Mouse (Mus musculus) MEL (cell line): ENCODE measurements at regions not wholly inside any gene's neighbourhood (a gene's known extent, or its start where the extent isn't known, plus 50 kb on each side); places are given as distances from the start of the nearest gene placed in this dataset.

Source experiments
- DNase-seq: peaks from one replicate; pipeline ENCODE4 v3.0.0; 2011; ENCODE audit warnings: low read depth, low spot score
- H3K27ac ChIP-seq: 2 replicates; pipeline ENCODE4 v1.5.1; 2012; ENCODE audit warnings: low read depth, mild to moderate bottlenecking, control low read depth, low read length, moderate library complexity; ENCODE audit not compliant: control insufficient read depth
- H3K27me3 ChIP-seq, 2 experiments: fragments of 150-350 bp in 1 of 2; sonication (generic) in 1 of 2; 2 replicates each; pipeline ENCODE4 v1.6.1; 2012; ENCODE audit warnings: low read length in 2 of 2, mild to moderate bottlenecking in 2 of 2, improper control_type of control experiment in 1 of 2, moderate library complexity in 1 of 2; ENCODE audit not compliant: insufficient read depth in 2 of 2, control insufficient read depth in 1 of 2
- H3K36me3 ChIP-seq, 2 experiments: 2 replicates each; pipeline ENCODE4 v1.6.1; 2012 to 2014; ENCODE audit warnings: low read length in 2 of 2, improper control_type of control experiment in 1 of 2, inconsistent platforms in 1 of 2, mild to moderate bottlenecking in 1 of 2; ENCODE audit not compliant: insufficient read depth in 2 of 2, control insufficient read depth in 1 of 2
- H3K4me1 ChIP-seq, 2 experiments: fragments of 150-350 bp in 1 of 2; sonication (generic) in 1 of 2; 2 replicates each; pipeline ENCODE4 v1.6.1; 2012; ENCODE audit warnings: low read length in 2 of 2, improper control_type of control experiment in 1 of 2, mild to moderate bottlenecking in 1 of 2; ENCODE audit not compliant: insufficient read depth in 2 of 2, control insufficient read depth in 1 of 2
- H3K4me3 ChIP-seq, 2 experiments: fragments of 150-350 bp in 1 of 2; sonication (generic) in 1 of 2; 2 replicates each; pipeline ENCODE4 v1.5.1; 2012; ENCODE audit warnings: low read depth in 2 of 2, low read length in 2 of 2, mild to moderate bottlenecking in 2 of 2, moderate library complexity in 2 of 2, control low read depth in 1 of 2, improper control_type of control experiment in 1 of 2; ENCODE audit not compliant: control insufficient read depth in 1 of 2, insufficient read depth in 1 of 2
- H3K79me2 ChIP-seq: 2 replicates; pipeline ENCODE4 v1.6.1; 2012; ENCODE audit warnings: mild to moderate bottlenecking, low read length, moderate library complexity; ENCODE audit not compliant: control insufficient read depth, poor library complexity, insufficient read depth
- H3K9ac ChIP-seq: 2 replicates; pipeline ENCODE4 v1.6.1; 2012; ENCODE audit warnings: low read depth, mild to moderate bottlenecking, control low read depth, low read length, moderate library complexity; ENCODE audit not compliant: control insufficient read depth, poor library complexity, severe bottlenecking
- H3K9me3 ChIP-seq: fragments of 150-350 bp; sonication (generic); replicated peaks from 2 replicates; pipeline ENCODE4 v1.6.1; 2012; ENCODE audit warnings: mild to moderate bottlenecking, low read length, improper control_type of control experiment, moderate library complexity; ENCODE audit not compliant: insufficient read depth
- BHLHE40 ChIP-seq: IDR thresholded peaks from 2 replicates; pipeline ENCODE4 v1.6.1; 2012; ENCODE audit warnings: low read depth, mild to moderate bottlenecking, inconsistent platforms, low read length, improper control_type of control experiment, borderline replicate concordance
- CHD1 ChIP-seq: IDR thresholded peaks from 2 replicates; pipeline ENCODE4 v1.6.1; 2012; ENCODE audit warnings: low read depth, mild to moderate bottlenecking, inconsistent platforms, low read length, improper control_type of control experiment
- E2F4 ChIP-seq: IDR thresholded peaks from 2 replicates; pipeline ENCODE4 v1.6.1; 2011; ENCODE audit warnings: low read depth, low read length, improper control_type of control experiment, borderline replicate concordance
- ELF1 ChIP-seq: IDR thresholded peaks from 2 replicates; pipeline ENCODE4 v1.6.1; 2014; ENCODE audit warnings: low read depth, mild to moderate bottlenecking, inconsistent platforms, low read length, improper control_type of control experiment, moderate library complexity
- EP300 ChIP-seq, 2 experiments: IDR thresholded peaks; 2 replicates each; pipeline ENCODE4 v1.6.1; 2011; ENCODE audit warnings: improper control_type of control experiment in 2 of 2, low read length in 2 of 2, low read depth in 1 of 2, mild to moderate bottlenecking in 1 of 2
- ETS1 ChIP-seq: IDR thresholded peaks from 2 replicates; pipeline ENCODE4 v1.6.1; 2012; ENCODE audit warnings: low read depth, mild to moderate bottlenecking, inconsistent platforms, low read length, improper control_type of control experiment, moderate library complexity
- GABPA ChIP-seq: IDR thresholded peaks from 2 replicates; pipeline ENCODE4 v1.6.1; 2012; ENCODE audit warnings: low read depth, mild to moderate bottlenecking, inconsistent platforms, low read length, improper control_type of control experiment, moderate library complexity
- GATA1 ChIP-seq: IDR thresholded peaks from 2 replicates; pipeline ENCODE4 v1.6.1; 2011; ENCODE audit warnings: low read depth, low read length, improper control_type of control experiment
- JUND ChIP-seq: IDR thresholded peaks from 2 replicates; pipeline ENCODE4 v1.6.1; 2011; ENCODE audit warnings: low read depth, mild to moderate bottlenecking, improper control_type of control experiment, low read length
- MAX ChIP-seq: IDR thresholded peaks from 2 replicates; pipeline ENCODE4 v1.6.1; 2011; ENCODE audit warnings: low read length, improper control_type of control experiment
- MAZ ChIP-seq: IDR thresholded peaks from 2 replicates; pipeline ENCODE4 v1.6.1; 2012; ENCODE audit warnings: low read depth, mild to moderate bottlenecking, inconsistent platforms, low read length, improper control_type of control experiment
- MEF2A ChIP-seq: IDR thresholded peaks from 2 replicates; pipeline ENCODE4 v1.6.1; 2014; ENCODE audit warnings: low read depth, mild to moderate bottlenecking, inconsistent platforms, low read length, improper control_type of control experiment; ENCODE audit not compliant: poor library complexity, insufficient replicate concordance, severe bottlenecking; ENCODE audit errors: extremely low read depth
- MYB ChIP-seq: IDR thresholded peaks from 2 replicates; pipeline ENCODE4 v1.6.1; 2011; ENCODE audit warnings: mild to moderate bottlenecking, low read depth, low read length, improper control_type of control experiment
- MYC ChIP-seq: IDR thresholded peaks from 2 replicates; pipeline ENCODE4 v1.6.1; 2011; ENCODE audit warnings: low read depth, mild to moderate bottlenecking, low read length, improper control_type of control experiment, moderate library complexity
- NELFE ChIP-seq: IDR thresholded peaks from 2 replicates; pipeline ENCODE4 v1.6.1; 2011; ENCODE audit warnings: low read depth, low read length, improper control_type of control experiment
- POLR2AphosphoS5 ChIP-seq: IDR thresholded peaks from 2 replicates; pipeline ENCODE4 v1.6.1; 2012; ENCODE audit warnings: low read depth, borderline replicate concordance, mild to moderate bottlenecking, inconsistent platforms, low read length, moderate library complexity, mixed read lengths
- RCOR1 ChIP-seq: IDR thresholded peaks from 2 replicates; pipeline ENCODE4 v1.6.1; 2012; ENCODE audit warnings: low read depth, mild to moderate bottlenecking, inconsistent platforms, low read length, improper control_type of control experiment
- SIN3A ChIP-seq: IDR thresholded peaks from 2 replicates; pipeline ENCODE4 v1.6.1; 2012; ENCODE audit warnings: low read length, improper control_type of control experiment, inconsistent platforms
- SMC3 ChIP-seq: IDR thresholded peaks from 2 replicates; pipeline ENCODE4 v1.6.1; 2011; ENCODE audit warnings: low read depth, low read length, improper control_type of control experiment
- TAL1 ChIP-seq: IDR thresholded peaks from 2 replicates; pipeline ENCODE4 v1.6.1; 2012; ENCODE audit warnings: mild to moderate bottlenecking, inconsistent platforms, low read length, moderate library complexity, mixed read lengths
- TBP ChIP-seq: IDR thresholded peaks from 2 replicates; pipeline ENCODE4 v1.8.0; 2011; ENCODE audit warnings: low read depth, low read length, improper control_type of control experiment
- TCF12 ChIP-seq: IDR thresholded peaks from 2 replicates; pipeline ENCODE4 v1.6.1; 2014; ENCODE audit warnings: low read depth, mild to moderate bottlenecking, inconsistent platforms, low read length, improper control_type of control experiment, moderate library complexity
- UBTF ChIP-seq: IDR thresholded peaks from 2 replicates; pipeline ENCODE4 v1.6.1; 2012; ENCODE audit warnings: low read depth, mild to moderate bottlenecking, inconsistent platforms, low read length, improper control_type of control experiment, moderate library complexity, borderline replicate concordance; ENCODE audit not compliant: insufficient read depth
- ZC3H11A ChIP-seq: IDR thresholded peaks from 2 replicates; pipeline ENCODE4 v1.6.1; 2012; ENCODE audit warnings: low read depth, mild to moderate bottlenecking, inconsistent platforms, low read length, improper control_type of control experiment
- ZKSCAN1 ChIP-seq: IDR thresholded peaks from 2 replicates; pipeline ENCODE4 v1.6.1; 2012; ENCODE audit warnings: low read depth, mild to moderate bottlenecking, inconsistent platforms, low read length, improper control_type of control experiment, moderate library complexity
- ZMIZ1 ChIP-seq: IDR thresholded peaks from 2 replicates; pipeline ENCODE4 v1.6.1; 2012; ENCODE audit warnings: low read depth, mild to moderate bottlenecking, inconsistent platforms, low read length, improper control_type of control experiment, moderate library complexity
- ZNF384 ChIP-seq: IDR thresholded peaks from 2 replicates; pipeline ENCODE4 v1.6.1; 2012; ENCODE audit warnings: low read depth, mild to moderate bottlenecking, inconsistent platforms, low read length, improper control_type of control experiment

DNA sequence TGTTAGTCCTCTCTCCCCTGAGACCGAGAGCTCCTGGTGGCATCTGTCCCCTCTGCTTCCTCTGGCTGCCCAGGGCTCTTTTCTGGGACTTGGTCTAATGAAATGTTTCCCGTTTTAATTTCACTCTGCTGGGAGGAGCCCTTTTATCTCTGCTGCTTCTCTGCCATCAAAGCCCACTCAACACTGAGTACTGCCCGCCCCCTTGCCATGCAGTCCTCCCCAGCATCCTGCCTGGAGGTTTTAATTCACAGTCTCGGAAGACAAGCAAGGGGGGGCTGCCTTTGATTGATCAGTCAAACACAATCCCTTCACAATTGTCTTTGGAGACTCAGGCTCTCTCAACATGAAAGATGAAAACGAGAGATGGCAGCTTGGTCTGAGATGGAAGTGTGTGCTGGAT, 792.5 kb downstream of the Tmem114 start:
- TF ChIP-seq ZC3H11A, result no peak
- DNase-seq, result no peak
- H3K4me3 ChIP-seq, result no peak overlapping the region
- H3K79me2 ChIP-seq, result no peaks in the 10 kb centered on the region
- no peak overlapping the region for H3K9ac ChIP-seq
- H3K27me3 ChIP-seq, result no peaks in the 10 kb centered on the region
- H3K27ac ChIP-seq, result no peak overlapping the region
- H3K9me3 ChIP-seq, result no peaks in the 10 kb centered on the region
- H3K4me1 ChIP-seq, result peaks cover 6 to 9% of the 10 kb centered on the region in 2 experiments
- peaks cover 0 to 12% of the 10 kb centered on the region in 2 experiments; a peak in 2 of 4 replicates for H3K36me3 ChIP-seq

DNA sequence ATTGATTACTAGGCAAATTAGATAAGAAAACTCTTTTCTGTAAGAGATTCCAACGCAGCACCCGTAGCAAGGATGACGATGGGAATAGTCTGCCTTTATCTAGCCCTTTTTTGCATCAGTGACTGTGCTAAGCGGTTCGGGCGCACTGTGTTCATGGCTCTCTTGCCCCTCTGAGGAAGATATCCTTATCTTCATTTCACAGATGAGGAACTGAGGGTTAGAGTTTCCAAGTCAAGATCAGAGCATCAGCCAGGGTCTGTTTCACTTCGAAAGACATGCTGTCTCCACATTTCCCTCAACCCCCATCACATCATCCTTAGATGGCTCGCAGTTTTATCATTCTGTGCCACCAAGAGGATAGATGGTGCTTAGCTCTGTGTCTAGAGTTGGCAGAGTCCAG, 796.6 kb downstream of the Tmem114 start:
- H3K79me2 ChIP-seq, result no peaks in the 10 kb centered on the region
- peak overlapping the region; percentile 77 for H3K27ac ChIP-seq
- peaks cover 0 to 10% of the 10 kb centered on the region in 2 experiments; a peak in 2 of 4 replicates for H3K36me3 ChIP-seq
- no peaks in the 10 kb centered on the region for H3K27me3 ChIP-seq
- peak overlapping the region; percentile 16 to 37; a peak in 3 of 4 replicates for H3K4me3 ChIP-seq
- H3K9ac ChIP-seq, result peak overlapping the region; percentile 25; the same call in 1 of the 2 replicates
- peaks cover 6 to 9% of the 10 kb centered on the region in 2 experiments; a peak in 3 of 4 replicates for H3K4me1 ChIP-seq
- peak; percentile 80 for DNase-seq
- TF ChIP-seq ZC3H11A, result no peak
- no peak for TF ChIP-seq MEF2A
- TF ChIP-seq EP300 (IDR thresholded peaks at IDR 0.05; ENCODE audit: low read depth in 1 of 2, low read length in 2 of 2), result peak; percentile 79 to 86
- TF ChIP-seq BHLHE40, result peak; percentile 25; the same call in 1 of the 2 replicates
- TF ChIP-seq MAZ, result peak; percentile 34; the same call in 1 of the 2 replicates
- TF ChIP-seq SIN3A, result peak; percentile 36; the same call in 1 of the 2 replicates
- peak; percentile 68; the same call in 1 of the 2 replicates for TF ChIP-seq ETS1
- TF ChIP-seq TBP, result no peak
- no peak for TF ChIP-seq GABPA
- no peak for TF ChIP-seq CHD1
- TF ChIP-seq MYC, result 0 out of 2 replicates have a peak, but pooled peaks have one; percentile 47
- peak; percentile 85 for TF ChIP-seq TCF12
- TF ChIP-seq ELF1, result no peak
- TF ChIP-seq ZKSCAN1, result no peak
- TF ChIP-seq ZNF384, result 0 out of 2 replicates have a peak, but pooled peaks have one; percentile 23
- 0 out of 2 replicates have a peak, but pooled peaks have one; percentile 20 for TF ChIP-seq JUND
- peak; percentile 49 for TF ChIP-seq TAL1
- no peak for TF ChIP-seq MAX
- TF ChIP-seq NELFE, result no peak
- peak; percentile 85 for TF ChIP-seq GATA1
- no peak for TF ChIP-seq SMC3
- peak; percentile 52 for TF ChIP-seq RCOR1
- no peak for TF ChIP-seq E2F4
- peak; percentile 30; the same call in 1 of the 2 replicates for TF ChIP-seq MYB
- TF ChIP-seq ZMIZ1, result no peak
- no peak for TF ChIP-seq UBTF
- no peak for TF ChIP-seq POLR2AphosphoS5
- H3K9me3 ChIP-seq, result no peaks in the 10 kb centered on the region
